Mouse (Mus musculus): Measurements from ENCODE around the gene Lamc3. TPM values are rescaled to one million over a fixed set of nuclear protein-coding genes. Genes with fewer than 3 reads are reported as not detected.

The Lamc3 gene
- 3.5 and 4.5 TPM in 2 replicates for polyA plus RNA-seq (2015; fragmentation: Nextera tagmentation; extraction: Ambion mirVana)

GRCm38 (mm10) chr2:31887030-31887429 lies at the start of gene Lamc3:
Gene Lamc3 (plus strand): TSS chr2:31887291.
- H3K4me2 ChIP-seq: peak within 1 kb of the TSS; percentile 60
- peaks cover 73% of the 10 kb centered on the region for H3K27me3 ChIP-seq
- ATAC-seq (replicated peaks; ENCODE audit: low FRiP score): peak; percentile 72
- H3K4me1 ChIP-seq: peaks cover 30% of the 10 kb centered on the region
- H3K4me3 ChIP-seq (replicated peaks): peak within 1 kb of the TSS; percentile 36
- H3K9ac ChIP-seq: no peak within 1 kb of the TSS
- H3K36me3 ChIP-seq: no peaks in the 10 kb centered on the region
- H3K9me3 ChIP-seq (replicated peaks): no peaks in the 10 kb centered on the region
- H3K27ac ChIP-seq: no peak within 1 kb of the TSS
- 4% methylated on average over 26 of the region's 26 CpGs for WGBS

- H3K4me1 ChIP-seq: peaks cover 32% of the 10 kb centered on the region
- no peak overlapping the region for H3K4me3 ChIP-seq (replicated peaks)
- no peak for ATAC-seq (replicated peaks; ENCODE audit: low FRiP score)
- H3K27me3 ChIP-seq: peaks cover 51% of the 10 kb centered on the region
- no peak overlapping the region for H3K9ac ChIP-seq
- WGBS: 75% methylated on average over 1 of the region's 1 CpGs
- H3K9me3 ChIP-seq (replicated peaks): no peaks in the 10 kb centered on the region
- H3K4me2 ChIP-seq: no peak overlapping the region
- no peak overlapping the region for H3K27ac ChIP-seq
- H3K36me3 ChIP-seq: no peaks in the 10 kb centered on the region
These were observed 48.2 kb upstream of the Lamc3 start for GRCm38 (mm10) chr2:31838868-31839267.

GRCm38 (mm10) chr2:31844729-31845136 lies 42.4 kb upstream of the Lamc3 start:
- H3K4me2 ChIP-seq: peak overlapping the region; percentile 96

GRCm38 (mm10) chr2:31845512-31845895 lies 41.6 kb upstream of the Lamc3 start:
- ATAC-seq (replicated peaks; ENCODE audit: low FRiP score): no peak
- Histone ChIP-seq H3K27me3 (peaks cover 64% of the 10 kb centered on the region), H3K27ac (no peak overlapping the region), H3K4me1 (peaks cover 36% of the 10 kb centered on the region), H3K4me2 (peak overlapping the region; percentile 96), H3K36me3 (no peaks in the 10 kb centered on the region), H3K9me3 (replicated peaks) (no peaks in the 10 kb centered on the region), H3K4me3 (replicated peaks) (peak overlapping the region; percentile 55), H3K9ac (peak overlapping the region; percentile 55)
- WGBS: 3% methylated on average over 25 of the region's 26 CpGs

More at GRCm38 (mm10) chr2:31844729-31845136, 42.4 kb upstream of the Lamc3 start:
- Histone ChIP-seq H3K27me3 (peaks cover 71% of the 10 kb centered on the region), H3K27ac (no peak overlapping the region), H3K4me1 (peaks cover 33% of the 10 kb centered on the region), H3K4me3 (replicated peaks) (peak overlapping the region; percentile 55), H3K9ac (no peak overlapping the region), H3K9me3 (replicated peaks) (no peaks in the 10 kb centered on the region), H3K36me3 (no peaks in the 10 kb centered on the region)
- ATAC-seq (replicated peaks; ENCODE audit: low FRiP score): no peak
- 5% methylated on average over 10 of the region's 10 CpGs for WGBS

GRCm38 (mm10) chr2:31845896-31846691 lies 41.0 kb upstream of the Lamc3 start, which contains the start of gene Fibcd1:
Gene Fibcd1 (minus strand): TSS chr2:31846005.
- no peak within 1 kb of the TSS for H3K27ac ChIP-seq
- no peaks in the 10 kb centered on the region for H3K9me3 ChIP-seq (replicated peaks)
- H3K36me3 ChIP-seq: no peaks in the 10 kb centered on the region
- WGBS: 1% methylated on average over 81 of the region's 88 CpGs
- peaks cover 36% of the 10 kb centered on the region for H3K4me1 ChIP-seq
- ATAC-seq (replicated peaks; ENCODE audit: low FRiP score): 0 out of 2 replicates have a peak, but pooled peaks have one; percentile 33
- peak within 1 kb of the TSS; percentile 96 for H3K4me2 ChIP-seq
- H3K27me3 ChIP-seq: peaks cover 61% of the 10 kb centered on the region
- peak within 1 kb of the TSS; percentile 55 for H3K4me3 ChIP-seq (replicated peaks)
- peak within 1 kb of the TSS; percentile 55 for H3K9ac ChIP-seq

GRCm38 (mm10) chr2:31846692-31847660 lies 40.1 kb upstream of the Lamc3 start:
- H3K36me3 ChIP-seq: no peaks in the 10 kb centered on the region
- 4% methylated on average over 35 of the region's 35 CpGs for WGBS
- peaks cover 61% of the 10 kb centered on the region for H3K27me3 ChIP-seq
- H3K9ac ChIP-seq: peak overlapping the region; percentile 55
- H3K4me2 ChIP-seq: peak overlapping the region; percentile 96
- H3K9me3 ChIP-seq (replicated peaks): no peaks in the 10 kb centered on the region
- peaks cover 40% of the 10 kb centered on the region for H3K4me1 ChIP-seq
- peak overlapping the region; percentile 55 for H3K4me3 ChIP-seq (replicated peaks)
- ATAC-seq (replicated peaks; ENCODE audit: low FRiP score): 0 out of 2 replicates have a peak, but pooled peaks have one; percentile 19
- H3K27ac ChIP-seq: no peak overlapping the region

GRCm38 (mm10) chr2:31847908-31848307 lies 39.2 kb upstream of the Lamc3 start:
- Histone ChIP-seq H3K4me2 (no peak overlapping the region), H3K4me1 (peaks cover 40% of the 10 kb centered on the region), H3K9me3 (replicated peaks) (no peaks in the 10 kb centered on the region), H3K4me3 (replicated peaks) (no peak overlapping the region), H3K36me3 (no peaks in the 10 kb centered on the region), H3K9ac (no peak overlapping the region), H3K27me3 (peaks cover 61% of the 10 kb centered on the region), H3K27ac (no peak overlapping the region)
- ATAC-seq (replicated peaks; ENCODE audit: low FRiP score): peak; percentile 31; the same call in 1 of the 2 replicates
- WGBS: 26% methylated on average over 6 of the region's 6 CpGs

GRCm38 (mm10) chr2:31850141-31850540 lies 37.0 kb upstream of the Lamc3 start:
- no peak overlapping the region for H3K9ac ChIP-seq
- no peak overlapping the region for H3K4me2 ChIP-seq
- H3K27me3 ChIP-seq: peaks cover 41% of the 10 kb centered on the region
- ATAC-seq (replicated peaks; ENCODE audit: low FRiP score): no peak
- no peaks in the 10 kb centered on the region for H3K9me3 ChIP-seq (replicated peaks)
- no peaks in the 10 kb centered on the region for H3K36me3 ChIP-seq
- H3K4me1 ChIP-seq: peaks cover 37% of the 10 kb centered on the region
- WGBS: 27% methylated on average over 12 of the region's 12 CpGs
- H3K4me3 ChIP-seq (replicated peaks): no peak overlapping the region
- H3K27ac ChIP-seq: no peak overlapping the region

GRCm38 (mm10) chr2:31855991-31856390 lies 31.1 kb upstream of the Lamc3 start:
- 70% methylated on average over 8 of the region's 8 CpGs for WGBS

GRCm38 (mm10) chr2:31857180-31857579 lies 29.9 kb upstream of the Lamc3 start:
- Histone ChIP-seq H3K4me1 (peaks cover 25% of the 10 kb centered on the region), H3K27ac (no peak overlapping the region), H3K9me3 (replicated peaks) (no peaks in the 10 kb centered on the region), H3K27me3 (peaks cover 14% of the 10 kb centered on the region; the same call in 1 of the 2 replicates), H3K4me3 (replicated peaks) (no peak overlapping the region), H3K9ac (no peak overlapping the region), H3K36me3 (no peaks in the 10 kb centered on the region), H3K4me2 (no peak overlapping the region)
- WGBS: 65% methylated on average over 6 of the region's 6 CpGs
- no peak for ATAC-seq (replicated peaks; ENCODE audit: low FRiP score)

More at GRCm38 (mm10) chr2:31855991-31856390, 31.1 kb upstream of the Lamc3 start:
- ATAC-seq (replicated peaks; ENCODE audit: low FRiP score): no peak
- peaks cover 29% of the 10 kb centered on the region for H3K4me1 ChIP-seq
- no peak overlapping the region for H3K4me2 ChIP-seq
- no peaks in the 10 kb centered on the region for H3K9me3 ChIP-seq (replicated peaks)
- no peak overlapping the region for H3K9ac ChIP-seq
- no peak overlapping the region for H3K27ac ChIP-seq
- H3K27me3 ChIP-seq: peaks cover 21% of the 10 kb centered on the region
- H3K4me3 ChIP-seq (replicated peaks): no peak overlapping the region
- no peaks in the 10 kb centered on the region for H3K36me3 ChIP-seq

- 0 out of 2 replicates have a peak, but pooled peaks have one; percentile 12 for ATAC-seq (replicated peaks; ENCODE audit: low FRiP score)
- 28% methylated on average over 12 of the region's 12 CpGs for WGBS
- H3K9me3 ChIP-seq (replicated peaks): no peaks in the 10 kb centered on the region
- no peak overlapping the region for H3K27ac ChIP-seq
- no peak overlapping the region for H3K4me2 ChIP-seq
- H3K9ac ChIP-seq: no peak overlapping the region
- H3K4me1 ChIP-seq: peaks cover 25% of the 10 kb centered on the region
- H3K27me3 ChIP-seq: peaks cover 18% of the 10 kb centered on the region; the same call in 1 of the 2 replicates
- H3K36me3 ChIP-seq: no peaks in the 10 kb centered on the region
- no peak overlapping the region for H3K4me3 ChIP-seq (replicated peaks)
These were observed 28.6 kb upstream of the Lamc3 start for GRCm38 (mm10) chr2:31858500-31858899.

Measured in kidney, embryonic 15.5 days (tissue).